Mouse (Mus musculus): ENCODE data around the gene Il1f6. TPM values are rescaled to one million over a fixed set of nuclear protein-coding genes. Genes with fewer than 3 reads are reported as not detected.

Gene Il1f6
- not detected in 2 replicates for polyA plus RNA-seq (2012; rRNA removed; ENCODE audit: low replicate concordance)

GRCm38 (mm10) chr2:24215118-24215517 lies at the start of gene Il1f6:
Gene Il1f6, plus strand, starts transcription at chr2:24215418.

GRCm38 (mm10) chr2:24186176-24186575 lies 29.0 kb upstream of the Il1f6 start, which contains the start of gene Il1f9:
Gene Il1f9, plus strand, starts transcription at chr2:24186476.

Other genes starting within 250 kb of the Il1f6 start
- 0.21 TPM in 1 of 2 replicates, not detected in the other for gene Hnmt, start 166.0 kb upstream of the Il1f6 start, polyA plus RNA-seq (2012; rRNA removed; ENCODE audit: low replicate concordance)
- not detected in 2 replicates for gene Tbpl2, start 118.8 kb upstream of the Il1f6 start, polyA plus RNA-seq (2012; rRNA removed; ENCODE audit: low replicate concordance)
- gene Il1f8, start 62.3 kb upstream of the Il1f6 start, polyA plus RNA-seq (2012; rRNA removed; ENCODE audit: low replicate concordance) = not detected in 2 replicates
- gene Il1f9, start 28.9 kb upstream of the Il1f6 start, polyA plus RNA-seq (2012; rRNA removed; ENCODE audit: low replicate concordance) = not detected in 2 replicates
- gene Il1f5, start 61.5 kb downstream of the Il1f6 start, polyA plus RNA-seq (2012; rRNA removed; ENCODE audit: low replicate concordance) = not detected in 2 replicates
- gene Il1f10, start 75.8 kb downstream of the Il1f6 start, polyA plus RNA-seq (2012; rRNA removed; ENCODE audit: low replicate concordance) = not detected in 2 replicates
- 0.99 and 1.4 TPM in 2 replicates for gene Il1rn, start 121.4 kb downstream of the Il1f6 start, polyA plus RNA-seq (2012; rRNA removed; ENCODE audit: low replicate concordance)
- 11.8 and 14.1 TPM in 2 replicates for gene Psd4, start 152.2 kb downstream of the Il1f6 start, polyA plus RNA-seq (2012; rRNA removed; ENCODE audit: low replicate concordance)

All from duodenum, adult 2 months (tissue).